Mouse (Mus musculus) adrenal gland (tissue): ENCODE data around the gene Nsf.
"Not testable (repeated sequence)": the region's sequence is repeated elsewhere in the genome, so short reads cannot be mapped to it uniquely, and the experiment has no call there.

Source experiments
- intact Hi-C: fragments of 180-260 bp; cut with DNase I; formaldehyde crosslinking; loops from one replicate; pipeline ENCODE4 v1.15.1; 2025
- long read RNA-seq, 2 experiments: library from polyadenylated mRNA; unstranded; transcript quantifications; one replicate each; pipeline ENCODE4 v2.0.0; 2020; ENCODE audit warnings: borderline replicate concordance in 1 of 2; ENCODE audit not compliant: insufficient replicate concordance in 1 of 2

The Nsf gene
- long read RNA-seq, experiment 1, transcript Nsf-202 (21 exons, 3,766 nt), result major isoform, 10 of 27 reads
- long read RNA-seq, experiment 1, partial matches to known transcripts, result 7 of 27 reads
- long read RNA-seq, experiment 1, other reads (novel, unspliced or antisense), result 9 of 27 reads
- long read RNA-seq, experiment 2, transcript Nsf-202 (21 exons, 3,766 nt), result major isoform, 17 of 32 reads
- long read RNA-seq, experiment 2, partial matches to known transcripts, result 11 of 32 reads
- long read RNA-seq, experiment 2, other reads (novel, unspliced or antisense), result 2 of 32 reads

GRCm38 (mm10) chr11:103953896-103954292 is at the start of gene Nsf:
Nsf (minus strand) TSS chr11:103954056.
- intact Hi-C loops, result no loop called here

GRCm38 (mm10) chr11:104003397-104003796 is 49.5 kb upstream of the Nsf start:
- intact Hi-C loops, result no loop called here

- intact Hi-C loops, result no loop called here
Measured at GRCm38 (mm10) chr11:104002191-104002590, 48.3 kb upstream of the Nsf start.

GRCm38 (mm10) chr11:104001395-104001955 is 47.6 kb upstream of the Nsf start:
- intact Hi-C loops, result no loop called here

- intact Hi-C loops, result no loop called here
Measured at GRCm38 (mm10) chr11:104000667-104001394, 47.0 kb upstream of the Nsf start.

- intact Hi-C loops, result loop anchor here (5.0 kb wide), 1 partner anchor 199 kb away; no protein-coding TSS in a partner anchor
Measured at GRCm38 (mm10) chr11:103998737-103999136, 44.9 kb upstream of the Nsf start.

- intact Hi-C loops, result loop anchor here (1.0 to 5.0 kb wide), 2 partner anchors 174 to 200 kb away; no protein-coding TSS in a partner anchor
Measured at GRCm38 (mm10) chr11:103997385-103997784, 43.5 kb upstream of the Nsf start.

- intact Hi-C loops, result no loop called here
Measured at GRCm38 (mm10) chr11:103992638-103993037, 38.8 kb upstream of the Nsf start.

- intact Hi-C loops, result not testable (repeated sequence)
Measured at GRCm38 (mm10) chr11:103990049-103990557, 36.2 kb upstream of the Nsf start.

GRCm38 (mm10) chr11:103987423-103987822 is 33.6 kb upstream of the Nsf start:
- intact Hi-C loops, result loop anchor here (2.0 kb wide), 1 partner anchor 183 kb away; no protein-coding TSS in a partner anchor

GRCm38 (mm10) chr11:103984067-103984466 is 30.2 kb upstream of the Nsf start:
- intact Hi-C loops, result no loop called here

- intact Hi-C loops, result no loop called here
Measured at GRCm38 (mm10) chr11:103981826-103982225, 28.0 kb upstream of the Nsf start.

- intact Hi-C loops, result no loop called here
Measured at GRCm38 (mm10) chr11:103979381-103979780, 25.5 kb upstream of the Nsf start.

- intact Hi-C loops, result no loop called here
Measured at GRCm38 (mm10) chr11:103970876-103971275, 17.0 kb upstream of the Nsf start.

GRCm38 (mm10) chr11:103969278-103969677 is 15.4 kb upstream of the Nsf start:
- intact Hi-C loops, result no loop called here

- intact Hi-C loops, result no loop called here
Measured at GRCm38 (mm10) chr11:103967106-103967735, 13.4 kb upstream of the Nsf start.

GRCm38 (mm10) chr11:103956866-103957265 is 3.0 kb upstream of the Nsf start:
- intact Hi-C loops, result no loop called here

GRCm38 (mm10) chr11:103953032-103953895 is 592 bp downstream of the Nsf start:
- intact Hi-C loops, result no loop called here

- intact Hi-C loops, result no loop called here
Measured at GRCm38 (mm10) chr11:103952635-103953031, 1.2 kb downstream of the Nsf start.

- intact Hi-C loops, result no loop called here
Measured at GRCm38 (mm10) chr11:103951106-103951505, 2.8 kb downstream of the Nsf start.

- intact Hi-C loops, result no loop called here
Measured at GRCm38 (mm10) chr11:103948952-103949351, 4.9 kb downstream of the Nsf start.
